ENCODE assay signal across 17 mouse cellular contexts in the genomic region with DNA sequence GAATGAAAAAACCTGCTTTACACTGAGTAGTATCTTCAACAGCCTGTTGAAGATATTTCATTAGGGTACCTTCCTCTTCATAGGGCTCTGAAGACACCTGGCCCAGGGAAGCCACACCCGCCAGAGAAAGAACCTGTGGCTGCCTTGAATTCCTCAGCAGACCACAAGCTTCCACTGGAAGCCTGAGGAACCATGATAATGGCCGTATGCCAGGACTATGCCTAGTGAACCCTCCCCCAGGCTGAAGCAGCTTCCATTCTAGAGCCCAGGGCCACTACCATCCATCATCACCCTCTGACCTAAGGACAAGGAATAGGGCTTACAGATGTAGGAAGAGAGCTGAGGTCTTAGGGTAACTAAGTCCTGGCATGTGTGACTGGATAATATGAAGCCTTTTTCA. TPM values are rescaled to one million over a fixed set of nuclear protein-coding genes. Genes with fewer than 3 reads are reported as not detected.
DNase-seq lines count a peak whose midpoint lies in the region; ATAC-seq and TF ChIP-seq lines count a peak whose summit lies in the region.
"Had no signal": no experiment of that assay in that cellular context is flagged by ENCODE, and none has a peak within 500 bp of the region (broad histone marks: within the 10 kb centered on the region; RNA-seq: fewer than 3 reads in every experiment).

No protein-coding gene starts in this region.

- no peak overlapping the region for H3K4me3 ChIP-seq in gastrocnemius, adult 2 months
- no peak overlapping the region for H3K4me3 ChIP-seq in lung, postnatal 0 days (ENCODE audit: low read depth, low read length)
- H3K4me3 ChIP-seq in MEL (ENCODE audit: control insufficient read depth in 1 of 2, insufficient read depth in 1 of 2, low read depth in 2 of 2, low read length in 2 of 2): no peak overlapping the region
- H3K4me3 ChIP-seq in brown adipose tissue, adult 24 weeks (ENCODE audit: insufficient read depth, low read depth, low read length): no peak overlapping the region
- H3K4me3 ChIP-seq: liver, embryonic 12.5 days had no signal

- H3K27me3 ChIP-seq in lung, postnatal 0 days (replicated peaks; ENCODE audit: insufficient read depth, low read length): no peaks in the 10 kb centered on the region
- H3K27me3 ChIP-seq in MEL (ENCODE audit: control insufficient read depth in 1 of 2, insufficient read depth in 2 of 2, low read length in 2 of 2): no peaks in the 10 kb centered on the region
- H3K27me3 ChIP-seq: liver, embryonic 12.5 days had no signal

- no peak for TF ChIP-seq CTCF in gastrocnemius, adult 2 months (IDR thresholded peaks at IDR 0.05)
- no peak for TF ChIP-seq CTCF in lung, postnatal 0 days (IDR thresholded peaks at IDR 0.05)
- TF ChIP-seq CTCF in MEL (IDR thresholded peaks at IDR 0.05 in 2 of 3, conservative IDR thresholded peaks at IDR 0.05 in 1 of 3; ENCODE audit: control insufficient read depth in 1 of 3, insufficient read depth in 1 of 3, low read depth in 2 of 3, low read length in 3 of 3, poor library complexity in 1 of 3, severe bottlenecking in 1 of 3): no peak

- peak overlapping the region; percentile 43; the same call in 1 of the 2 replicates for H3K27ac ChIP-seq in gastrocnemius, adult 2 months
- H3K27ac ChIP-seq in lung, postnatal 0 days (ENCODE audit: low read length): peak overlapping the region; percentile 9; the same call in 1 of the 2 replicates
- no peak overlapping the region for H3K27ac ChIP-seq in MEL (ENCODE audit: control insufficient read depth, low read depth, low read length)
- 0 out of 2 replicates have a peak overlapping the region, but pooled peaks have one; percentile 11 for H3K27ac ChIP-seq in brown adipose tissue, adult 24 weeks (replicated peaks; ENCODE audit: low read depth, low read length)
- H3K27ac ChIP-seq: macrophage had no signal

- H3K79me2 ChIP-seq in MEL (ENCODE audit: control insufficient read depth, insufficient read depth, low read length, poor library complexity): no peaks in the 10 kb centered on the region

- no peak for TF ChIP-seq RAD21 in MEL (IDR thresholded peaks at IDR 0.05; ENCODE audit: low read depth, low read length)

- intact Hi-C loops in gastrocnemius, adult 2 months (cut with DNase I): no loop called here

- peak; percentile 27 for ATAC-seq in lung, postnatal 0 days
- ATAC-seq: forebrain, embryonic 14.5 days; hindbrain, embryonic 16.5 days; liver, embryonic 12.5 days had no signal

- no peak for DNase-seq in gastrocnemius, adult 2 months
- DNase-seq in gastrocnemius, postnatal 10 days: no peak
- peak; percentile 64 for DNase-seq in lung, postnatal 0 days (ENCODE audit: low spot score)
- no peak for DNase-seq in lung, postnatal 10 days
- DNase-seq in MEL (ENCODE audit: low read depth, low spot score): no peak
- DNase-seq in right cerebral cortex, postnatal 4 days: no peak
- DNase-seq: heart, adult 18-20 months; kidney, adult 11 months; kidney, postnatal 4 days; midbrain, embryonic 14.5 days; right cerebral cortex, postnatal 14 days; thymus, postnatal 36 days had no signal

- 47% methylated on average over 2 of the region's 2 CpGs for WGBS in lung, postnatal 0 days

- H3K4me2 ChIP-seq in lung, postnatal 0 days (replicated peaks; ENCODE audit: low read depth, low read length): no peak overlapping the region
- H3K4me2 ChIP-seq: liver, embryonic 12.5 days had no signal

- no peaks in the 10 kb centered on the region for H3K9me3 ChIP-seq in lung, postnatal 0 days (ENCODE audit: low read length)
- no peaks in the 10 kb centered on the region for H3K9me3 ChIP-seq in MEL (replicated peaks; ENCODE audit: insufficient read depth, low read length)
- H3K9me3 ChIP-seq: liver, embryonic 12.5 days had no signal

- TF ChIP-seq EP300 in lung, postnatal 0 days (IDR thresholded peaks at IDR 0.05): no peak
- TF ChIP-seq EP300 in MEL (IDR thresholded peaks at IDR 0.05; ENCODE audit: low read depth in 1 of 2, low read length in 2 of 2): no peak

- peak in 1 of 2 experiments; percentile 26; a peak in 1 of 4 replicates for TF ChIP-seq POLR2A in MEL (IDR thresholded peaks at IDR 0.05; ENCODE audit: control insufficient read depth in 1 of 2, insufficient read depth in 1 of 2, low read depth in 1 of 2, low read length in 2 of 2, poor library complexity in 1 of 2)

- no peaks in the 10 kb centered on the region for H3K4me1 ChIP-seq in lung, postnatal 0 days (ENCODE audit: insufficient read depth, low read depth, low read length)
- no peaks in the 10 kb centered on the region for H3K4me1 ChIP-seq in MEL (ENCODE audit: control insufficient read depth in 1 of 2, insufficient read depth in 2 of 2, low read length in 2 of 2)
- H3K4me1 ChIP-seq in brown adipose tissue, adult 24 weeks (ENCODE audit: control insufficient read depth, insufficient read depth, insufficient read length, low read length): peaks cover 36% of the 10 kb centered on the region

- peaks cover 28% of the 10 kb centered on the region for H3K36me3 ChIP-seq in lung, postnatal 0 days (ENCODE audit: insufficient read depth, low read length)
- peaks cover 0 to 11% of the 10 kb centered on the region in 2 experiments for H3K36me3 ChIP-seq in MEL (ENCODE audit: control insufficient read depth in 1 of 2, insufficient read depth in 2 of 2, low read length in 2 of 2)

- no peak overlapping the region for H3K9ac ChIP-seq in lung, postnatal 0 days (replicated peaks; ENCODE audit: low read depth)
- H3K9ac ChIP-seq in MEL (ENCODE audit: control insufficient read depth, low read depth, low read length, poor library complexity, severe bottlenecking): no peak overlapping the region
- H3K9ac ChIP-seq: liver, embryonic 12.5 days had no signal

TF ChIP-seq in MEL, 35 proteins besides CTCF, POLR2A, EP300 and RAD21:
- TF ChIP-seq USF1 (IDR thresholded peaks at IDR 0.05; ENCODE audit: low read depth, low read length): no peak
- TF ChIP-seq MEF2A (IDR thresholded peaks at IDR 0.05; ENCODE audit: extremely low read depth, insufficient replicate concordance, low read depth, low read length, poor library complexity, severe bottlenecking): no peak
- no peak for TF ChIP-seq TCF12 (IDR thresholded peaks at IDR 0.05; ENCODE audit: low read depth, low read length)
- TF ChIP-seq TAL1 (IDR thresholded peaks at IDR 0.05; ENCODE audit: low read length): peak; percentile 9; the same call in 1 of the 2 replicates

RNA-seq across cellular contexts. Expression of a gene that starts 17.3 kb away (rescaled TPM):
- total RNA-seq in gastrocnemius, adult 2 months (2021): 10 to 100 TPM; 11.9 to 15.4 TPM
- total RNA-seq in gastrocnemius, postnatal 10 days (2021): 10 to 100 TPM; 18.3 to 22.5 TPM
- 24.4 and 26.2 TPM in 2 replicates for polyA plus RNA-seq in lung, postnatal 0 days (2015; fragmentation: Nextera tagmentation; extraction: Ambion mirVana)
- total RNA-seq in MEL (2012; rRNA removed): 14.0 and 18.1 TPM in 2 replicates
- polyA plus RNA-seq in MEL (2012; ENCODE audit: insufficient read depth in 1 of 2, insufficient read length in 2 of 2, low read depth in 1 of 2, low replicate concordance in 2 of 2, missing spikeins in 1 of 2): 10 to 100 TPM in 1 of 2 experiments, not detected in 1; 43.2 TPM
- polyA plus RNA-seq in brown adipose tissue, adult 24 weeks (2012; ENCODE audit: insufficient read depth, insufficient read length, missing spikeins): 7.9 and 8.2 TPM in 2 replicates

RNA-seq across cellular contexts. Expression of a gene that starts 28.6 kb away (rescaled TPM):
- 1 to 10 TPM; 4.7 to 6.4 TPM for total RNA-seq in gastrocnemius, adult 2 months (2021)
- total RNA-seq in gastrocnemius, postnatal 10 days (2021): 1 to 10 TPM; 6.4 to 7.6 TPM
- 22.7 and 23.4 TPM in 2 replicates for polyA plus RNA-seq in lung, postnatal 0 days (2015; fragmentation: Nextera tagmentation; extraction: Ambion mirVana)
- total RNA-seq in MEL (2012; rRNA removed): 6.6 and 8.1 TPM in 2 replicates
- polyA plus RNA-seq in MEL (2012; ENCODE audit: insufficient read depth in 1 of 2, insufficient read length in 2 of 2, low read depth in 1 of 2, low replicate concordance in 2 of 2, missing spikeins in 1 of 2): 1 to 10 TPM in 1 of 2 experiments, not detected in 1; 8.8 TPM
- 2.5 and 3.0 TPM in 2 replicates for polyA plus RNA-seq in brown adipose tissue, adult 24 weeks (2012; ENCODE audit: insufficient read depth, insufficient read length, missing spikeins)
